ENCODE assay signal across 7 mouse cellular contexts in genomic region chr11:79736232-79737006, GRCm38 (mm10).
A peak's percentile ranks its signal among the peaks of the same experiment; 100 is the strongest.
DNase-seq lines count a peak whose midpoint lies in the region; ATAC-seq and TF ChIP-seq lines count a peak whose summit lies in the region.

No protein-coding gene starts in this region.

- H3K9ac ChIP-seq in limb, embryonic 14.5 days (ENCODE audit: low read depth, low read length, severe bottlenecking) = no peak overlapping the region
- H3K9ac ChIP-seq in embryonic facial prominence, embryonic 12.5 days = no peak overlapping the region
- no peak overlapping the region for H3K9ac ChIP-seq in liver, adult 2 months (ENCODE audit: low read depth, low read length)
- no peak overlapping the region for H3K9ac ChIP-seq in stomach, embryonic 15.5 days

- H3K36me3 ChIP-seq in limb, embryonic 14.5 days (ENCODE audit: control insufficient read depth, insufficient read depth, low read length) = no peaks in the 10 kb centered on the region
- no peaks in the 10 kb centered on the region for H3K36me3 ChIP-seq in limb, embryonic 10.5 days
- no peaks in the 10 kb centered on the region for H3K36me3 ChIP-seq in embryonic facial prominence, embryonic 12.5 days
- peaks cover 5% of the 10 kb centered on the region; the same call in 1 of the 2 replicates for H3K36me3 ChIP-seq in liver, adult 2 months (ENCODE audit: control insufficient read depth, insufficient read depth, low read length)
- peaks cover 7% of the 10 kb centered on the region; the same call in 1 of the 2 replicates for H3K36me3 ChIP-seq in stomach, embryonic 15.5 days

- H3K9me3 ChIP-seq in limb, embryonic 14.5 days (ENCODE audit: control insufficient read depth, low read length) = no peaks in the 10 kb centered on the region
- H3K9me3 ChIP-seq in limb, embryonic 10.5 days (replicated peaks) = no peaks in the 10 kb centered on the region
- H3K9me3 ChIP-seq in embryonic facial prominence, embryonic 12.5 days = no peaks in the 10 kb centered on the region
- no peaks in the 10 kb centered on the region for H3K9me3 ChIP-seq in stomach, embryonic 15.5 days

- WGBS in limb, embryonic 14.5 days = 87% methylated on average over 15 of the region's 15 CpGs
- 87% methylated on average over 15 of the region's 15 CpGs for WGBS in limb, embryonic 10.5 days
- WGBS in embryonic facial prominence, embryonic 12.5 days = 82% methylated on average over 15 of the region's 15 CpGs
- WGBS in liver, adult 2 months = 76% methylated on average over 15 of the region's 15 CpGs
- 74% methylated on average over 15 of the region's 15 CpGs for WGBS in stomach, embryonic 15.5 days

- H3K79me2 ChIP-seq in liver, adult 2 months (ENCODE audit: control insufficient read depth, insufficient read depth, low read length) = no peaks in the 10 kb centered on the region

- peak; percentile 20 for DNase-seq in limb, embryonic 14.5 days (ENCODE audit: low spot score)
- DNase-seq in limb, embryonic 10.5 days (ENCODE audit: low spot score) = no peak
- peak; percentile 60 for DNase-seq in liver, adult 2 months (ENCODE audit: extremely low read depth, low read depth, low spot score)
- DNase-seq in left cerebral cortex, adult 18-20 months (ENCODE audit: low spot score in 2 of 2) = no peak
- no peak for DNase-seq in left cerebral cortex, postnatal 10 days (ENCODE audit: extremely low spot score in 1 of 2, low spot score in 2 of 2)

- TF ChIP-seq POLR2A in limb, embryonic 14.5 days (IDR thresholded peaks at IDR 0.05; ENCODE audit: borderline replicate concordance, extremely low read depth, insufficient read depth, insufficient read length) = no peak
- no peak for TF ChIP-seq POLR2A in liver, adult 2 months (IDR thresholded peaks at IDR 0.05; ENCODE audit: extremely low read depth, insufficient read depth, low read length)

- no peak; the same call in 1 of the 2 replicates for TF ChIP-seq CTCF in liver, adult 2 months (IDR thresholded peaks at IDR 0.05; ENCODE audit: low read depth, low read length)

- H3K27me3 ChIP-seq in limb, embryonic 14.5 days (ENCODE audit: control insufficient read depth, insufficient read depth, low read length) = no peaks in the 10 kb centered on the region
- no peaks in the 10 kb centered on the region for H3K27me3 ChIP-seq in limb, embryonic 10.5 days (ENCODE audit: low read depth, poor library complexity, severe bottlenecking)
- no peaks in the 10 kb centered on the region for H3K27me3 ChIP-seq in embryonic facial prominence, embryonic 12.5 days
- H3K27me3 ChIP-seq in liver, adult 2 months (ENCODE audit: control insufficient read depth, insufficient read depth, low read length) = no peaks in the 10 kb centered on the region
- H3K27me3 ChIP-seq in stomach, embryonic 15.5 days (replicated peaks) = no peaks in the 10 kb centered on the region

- H3K4me2 ChIP-seq in limb, embryonic 14.5 days (replicated peaks; ENCODE audit: low read depth, low read length, severe bottlenecking) = no peak overlapping the region
- no peak overlapping the region for H3K4me2 ChIP-seq in embryonic facial prominence, embryonic 12.5 days (replicated peaks)
- H3K4me2 ChIP-seq in stomach, embryonic 15.5 days = no peak overlapping the region

- intact Hi-C loops in left cerebral cortex, postnatal 10 days (cut with DNase I) = no loop called here

- H3K27ac ChIP-seq in limb, embryonic 14.5 days (replicated peaks; ENCODE audit: low read depth, low read length) = 0 out of 2 replicates have a peak overlapping the region, but pooled peaks have one; percentile 3
- H3K27ac ChIP-seq in limb, embryonic 10.5 days = no peak overlapping the region
- 0 out of 2 replicates have a peak overlapping the region, but pooled peaks have one; percentile 41 for H3K27ac ChIP-seq in embryonic facial prominence, embryonic 12.5 days
- H3K27ac ChIP-seq in liver, adult 2 months (replicated peaks; ENCODE audit: insufficient read depth, low read depth, low read length) = no peak overlapping the region
- H3K27ac ChIP-seq in stomach, embryonic 15.5 days = peak overlapping the region; percentile 49; the same call in 1 of the 2 replicates

- H3K4me3 ChIP-seq in limb, embryonic 14.5 days (replicated peaks; ENCODE audit: low read length) = no peak overlapping the region
- H3K4me3 ChIP-seq in limb, embryonic 10.5 days = no peak overlapping the region
- H3K4me3 ChIP-seq in embryonic facial prominence, embryonic 12.5 days = no peak overlapping the region
- no peak overlapping the region for H3K4me3 ChIP-seq in liver, adult 2 months (ENCODE audit: insufficient read depth, low read depth, low read length)
- H3K4me3 ChIP-seq in stomach, embryonic 15.5 days (replicated peaks) = no peak overlapping the region

- peaks cover 29% of the 10 kb centered on the region for H3K4me1 ChIP-seq in limb, embryonic 14.5 days (ENCODE audit: control insufficient read depth, insufficient read depth, low read length)
- H3K4me1 ChIP-seq in limb, embryonic 10.5 days = peaks cover 31% of the 10 kb centered on the region
- H3K4me1 ChIP-seq in embryonic facial prominence, embryonic 12.5 days = peaks cover 21% of the 10 kb centered on the region
- H3K4me1 ChIP-seq in liver, adult 2 months (ENCODE audit: control insufficient read depth, insufficient read depth, low read length) = peaks cover 20% of the 10 kb centered on the region; the same call in 1 of the 2 replicates
- H3K4me1 ChIP-seq in stomach, embryonic 15.5 days = 0 out of 2 replicates have a peak, but pooled peaks cover 13% of the 10 kb centered on the region

- no peak for ATAC-seq in limb, embryonic 14.5 days (ENCODE audit: low FRiP score, low read depth)
- ATAC-seq in embryonic facial prominence, embryonic 12.5 days (ENCODE audit: insufficient number of reproducible peaks, insufficient read depth, low FRiP score, low TSS enrichment) = no peak
- ATAC-seq in stomach, embryonic 15.5 days (ENCODE audit: insufficient read depth, low FRiP score, low read depth) = no peak

Comparison
In these comparisons a context has a peak if more than half of its experiments do, and no peak if none do; other contexts are left out.
1. DNase-seq: peak in limb, embryonic 14.5 days (single experiment) and liver, adult 2 months (single experiment); none in limb, embryonic 10.5 days (single experiment), left cerebral cortex, adult 18-20 months (0 of 2) and left cerebral cortex, postnatal 10 days (0 of 2).
2. H3K27ac ChIP-seq: peak in limb, embryonic 14.5 days (single experiment), embryonic facial prominence, embryonic 12.5 days (single experiment) and stomach, embryonic 15.5 days (single experiment); none in limb, embryonic 10.5 days (single experiment) and liver, adult 2 months (single experiment).